31 mouse cellular contexts compared by ENCODE assay signal in genomic region chr11:55773283-55773682, GRCm38 (mm10).
DNase-seq lines count a peak whose midpoint lies in the region; ATAC-seq and TF ChIP-seq lines count a peak whose summit lies in the region.
"Had no signal": no experiment of that assay in that cellular context is flagged by ENCODE, and none has a peak within 500 bp of the region (broad histone marks: within the 10 kb centered on the region; RNA-seq: fewer than 3 reads in every experiment).

No protein-coding gene starts in this region.

- H3K4me1 ChIP-seq in kidney, postnatal 0 days (replicated peaks; ENCODE audit: insufficient read depth, low read length), result no peaks in the 10 kb centered on the region
- peaks cover 5% of the 10 kb centered on the region; the same call in 1 of the 2 replicates for H3K4me1 ChIP-seq in neural tube, embryonic 11.5 days (ENCODE audit: control insufficient read depth, insufficient read depth, low read length)
- H3K4me1 ChIP-seq in neural tube, embryonic 15.5 days, result peaks cover 11% of the 10 kb centered on the region
- no peaks in the 10 kb centered on the region for H3K4me1 ChIP-seq in ES-E14 (ENCODE audit: control insufficient read depth in 2 of 2, insufficient read depth in 2 of 2, low read length in 2 of 2, poor library complexity in 1 of 2)
- no peaks in the 10 kb centered on the region for H3K4me1 ChIP-seq in stomach, postnatal 0 days (replicated peaks; ENCODE audit: control insufficient read depth, insufficient read depth)
- H3K4me1 ChIP-seq: forebrain, embryonic 10.5 days; heart, embryonic 12.5 days; limb, embryonic 13.5 days; liver, embryonic 12.5 days; megakaryocyte, embryonic 14.5 days had no signal

- H3K4me3 ChIP-seq in kidney, postnatal 0 days (replicated peaks; ENCODE audit: low read depth, low read length), result no peak overlapping the region
- H3K4me3 ChIP-seq in neural tube, embryonic 11.5 days (ENCODE audit: low read depth, low read length), result no peak overlapping the region
- no peak overlapping the region for H3K4me3 ChIP-seq in neural tube, embryonic 15.5 days (replicated peaks)
- no peak overlapping the region for H3K4me3 ChIP-seq in ES-E14 (ENCODE audit: insufficient read depth in 1 of 2, low read depth in 1 of 2, low read length in 2 of 2, poor library complexity in 1 of 2, severe bottlenecking in 1 of 2)
- no peak overlapping the region for H3K4me3 ChIP-seq in stomach, postnatal 0 days (ENCODE audit: low read depth, low read length)
- H3K4me3 ChIP-seq: forebrain, embryonic 10.5 days; heart, embryonic 12.5 days; hindbrain, embryonic 12.5 days; limb, embryonic 13.5 days; liver, embryonic 12.5 days; megakaryocyte, embryonic 14.5 days had no signal

- 83% methylated on average over 1 of the region's 1 CpGs for WGBS in kidney, postnatal 0 days
- WGBS in neural tube, embryonic 11.5 days, result 83% methylated on average over 1 of the region's 1 CpGs
- WGBS in neural tube, embryonic 15.5 days, result 79% methylated on average over 1 of the region's 1 CpGs
- WGBS in stomach, postnatal 0 days, result 64% methylated on average over 1 of the region's 1 CpGs

- no peak for TF ChIP-seq EP300 in stomach, postnatal 0 days (optimal IDR thresholded peaks at IDR 0.05)

- in situ Hi-C loops in ES-E14 (cut with MboI; ENCODE audit: low sequenced_read_pairs in 2 of 2, unreplicated experiment in 2 of 2), result no loop called here

- no peak overlapping the region for H3K4me2 ChIP-seq in kidney, postnatal 0 days (ENCODE audit: low read length)
- no peak overlapping the region for H3K4me2 ChIP-seq in neural tube, embryonic 11.5 days (ENCODE audit: low read depth)
- no peak overlapping the region for H3K4me2 ChIP-seq in neural tube, embryonic 15.5 days
- H3K4me2 ChIP-seq in stomach, postnatal 0 days (replicated peaks; ENCODE audit: low read depth), result no peak overlapping the region
- H3K4me2 ChIP-seq: heart, embryonic 12.5 days; hindbrain, embryonic 12.5 days; limb, embryonic 13.5 days; liver, embryonic 12.5 days had no signal

- peak; percentile 17; the same call in 1 of the 2 replicates for TF ChIP-seq CTCF in kidney, postnatal 0 days (IDR thresholded peaks at IDR 0.05; ENCODE audit: low read depth)
- TF ChIP-seq CTCF in stomach, postnatal 0 days (IDR thresholded peaks at IDR 0.05; ENCODE audit: low read depth), result peak; percentile 3; the same call in 1 of the 2 replicates

- no peak overlapping the region for H3K27ac ChIP-seq in kidney, postnatal 0 days
- 0 out of 2 replicates have a peak overlapping the region, but pooled peaks have one; percentile 11 for H3K27ac ChIP-seq in neural tube, embryonic 11.5 days (ENCODE audit: low read depth, low read length)
- H3K27ac ChIP-seq in neural tube, embryonic 15.5 days (replicated peaks), result no peak overlapping the region
- no peak overlapping the region for H3K27ac ChIP-seq in ES-E14 (ENCODE audit: insufficient read depth, low read depth, low read length, poor library complexity, severe bottlenecking)
- no peak overlapping the region for H3K27ac ChIP-seq in stomach, postnatal 0 days (replicated peaks)
- H3K27ac ChIP-seq: forebrain, embryonic 10.5 days; hindbrain, embryonic 12.5 days; limb, embryonic 13.5 days; liver, embryonic 12.5 days had no signal

- H3K36me3 ChIP-seq in kidney, postnatal 0 days (ENCODE audit: insufficient read depth, low read length), result no peaks in the 10 kb centered on the region
- H3K36me3 ChIP-seq in neural tube, embryonic 11.5 days (ENCODE audit: control insufficient read depth, insufficient read depth, low read length), result no peaks in the 10 kb centered on the region
- no peaks in the 10 kb centered on the region for H3K36me3 ChIP-seq in neural tube, embryonic 15.5 days
- no peaks in the 10 kb centered on the region for H3K36me3 ChIP-seq in ES-E14 (ENCODE audit: control insufficient read depth, insufficient read depth, low read length, poor library complexity, severe bottlenecking)
- H3K36me3 ChIP-seq in stomach, postnatal 0 days (ENCODE audit: control insufficient read depth, insufficient read depth, low read length), result no peaks in the 10 kb centered on the region
- H3K36me3 ChIP-seq: forebrain, embryonic 10.5 days; G1E; heart, embryonic 12.5 days; hindbrain, embryonic 12.5 days; limb, embryonic 13.5 days; liver, embryonic 12.5 days had no signal

- H3K9ac ChIP-seq in kidney, postnatal 0 days (ENCODE audit: low read depth, low read length), result no peak overlapping the region
- no peak overlapping the region for H3K9ac ChIP-seq in neural tube, embryonic 11.5 days (ENCODE audit: low read length)
- no peak overlapping the region for H3K9ac ChIP-seq in neural tube, embryonic 15.5 days (replicated peaks)
- H3K9ac ChIP-seq in ES-E14 (ENCODE audit: insufficient read depth, low read depth, low read length, poor library complexity, severe bottlenecking), result no peak overlapping the region
- no peak overlapping the region for H3K9ac ChIP-seq in stomach, postnatal 0 days (ENCODE audit: low read length)
- H3K9ac ChIP-seq: heart, embryonic 12.5 days; hindbrain, embryonic 12.5 days; limb, embryonic 13.5 days; liver, embryonic 12.5 days had no signal

- no peak for ATAC-seq in kidney, postnatal 0 days (replicated peaks; ENCODE audit: low FRiP score, low read depth)
- no peak for ATAC-seq in neural tube, embryonic 11.5 days (ENCODE audit: insufficient read depth, low FRiP score, low TSS enrichment)
- no peak for ATAC-seq in neural tube, embryonic 15.5 days (ENCODE audit: low FRiP score)
- ATAC-seq in stomach, postnatal 0 days (ENCODE audit: low FRiP score, low TSS enrichment), result no peak
- no peak for ATAC-seq in CD4-positive, CD25-positive, alpha-beta regulatory T cell, adult 4 months
- ATAC-seq: forebrain, embryonic 16.5 days; inflammation-experienced regulatory T-cells, adult 6 months; liver, embryonic 12.5 days; midbrain, embryonic 16.5 days had no signal

- no peaks in the 10 kb centered on the region for H3K27me3 ChIP-seq in kidney, postnatal 0 days (ENCODE audit: insufficient read depth, low read length)
- H3K27me3 ChIP-seq in neural tube, embryonic 11.5 days (ENCODE audit: control insufficient read depth, insufficient read depth, low read length), result no peaks in the 10 kb centered on the region
- H3K27me3 ChIP-seq in neural tube, embryonic 15.5 days (replicated peaks), result no peaks in the 10 kb centered on the region
- no peaks in the 10 kb centered on the region for H3K27me3 ChIP-seq in stomach, postnatal 0 days (ENCODE audit: control insufficient read depth, insufficient read depth, low read length)
- H3K27me3 ChIP-seq: heart, embryonic 12.5 days; hindbrain, embryonic 12.5 days; limb, embryonic 13.5 days; liver, embryonic 12.5 days; megakaryocyte, embryonic 14.5 days had no signal

- no peaks in the 10 kb centered on the region for H3K9me3 ChIP-seq in kidney, postnatal 0 days (replicated peaks; ENCODE audit: low read length)
- H3K9me3 ChIP-seq in neural tube, embryonic 11.5 days (ENCODE audit: control insufficient read depth, low read length), result no peaks in the 10 kb centered on the region
- no peaks in the 10 kb centered on the region for H3K9me3 ChIP-seq in neural tube, embryonic 15.5 days (replicated peaks)
- H3K9me3 ChIP-seq in ES-E14 (ENCODE audit: control insufficient read depth, insufficient read depth, low read depth, low read length), result no peaks in the 10 kb centered on the region
- no peaks in the 10 kb centered on the region for H3K9me3 ChIP-seq in stomach, postnatal 0 days (ENCODE audit: control insufficient read depth, low read length)
- H3K9me3 ChIP-seq: forebrain, embryonic 10.5 days; heart, embryonic 12.5 days; hindbrain, embryonic 12.5 days; limb, embryonic 13.5 days; liver, embryonic 12.5 days; megakaryocyte, embryonic 14.5 days had no signal

- DNase-seq in kidney, postnatal 0 days (ENCODE audit: low spot score), result no peak
- no peak for DNase-seq in kidney, adult 11 months
- no peak for DNase-seq in neural tube, embryonic 11.5 days (ENCODE audit: low spot score)
- DNase-seq in ES-E14 (ENCODE audit: low read depth, low spot score), result peak; percentile 25
- no peak for DNase-seq in stomach, postnatal 0 days (ENCODE audit: low spot score)
- no peak for DNase-seq in urinary bladder, adult 2 months (ENCODE audit: low spot score)
- DNase-seq: adrenal gland, postnatal 36 days; cerebellum, adult 11 months; cerebellum, adult 9-11 months; gastrocnemius, postnatal 14 days; heart, adult 18-20 months; heart, postnatal 10 days; kidney, adult 8-10 months; kidney, postnatal 14 days; lung, adult 18-20 months; lung, postnatal 14 days; right cerebral cortex, postnatal 25 days; spleen, adult 18-20 months; thymus, postnatal 25 days had no signal

TF ChIP-seq in ES-E14, 5 proteins besides CTCF, POLR2A, EP300 and RAD21:
- no peak for TF ChIP-seq ZC3H11A (IDR thresholded peaks at IDR 0.05; ENCODE audit: borderline replicate concordance, low read depth, low read length)
- TF ChIP-seq CHD2 (IDR thresholded peaks at IDR 0.05; ENCODE audit: low read depth, low read length), result no peak
